Mouse (Mus musculus) ES-Bruce4 (cell line): Measurements from ENCODE around the gene Lpin2.

Experiments used
- CTCF ChIP-seq: IDR thresholded peaks from one replicate; pipeline ENCODE4 v1.8.1; 2011; ENCODE audit warnings: low read depth, low read length
- EP300 ChIP-seq: IDR thresholded peaks from 2 replicates; pipeline ENCODE4 v1.6.1; 2011; ENCODE audit warnings: low read depth, low read length; ENCODE audit not compliant: insufficient read depth

GRCm38 (mm10) chr17:71290486-71291410 is 108.4 kb downstream of the Lpin2 start:
- TF ChIP-seq EP300 (no peak), CTCF (no peak)
